Mouse (Mus musculus) forebrain, embryonic 12.5 days (tissue): ENCODE results near the gene Otulin. TPM values are rescaled to one million over a fixed set of nuclear protein-coding genes. Genes with fewer than 3 reads are reported as not detected.

Experiments used
- ATAC-seq: fragments of 200-750 bp; cut with Nextera tagmentation; 2 replicates; pipeline ENCODE4 v1.8.0; 2017; ENCODE audit warnings: moderate TSS enrichment; ENCODE audit not compliant: low FRiP score
- H3K27ac ChIP-seq: fragments of 300-500 bp; sonication (generic); 2 replicates; pipeline ENCODE4 v1.5.1; 2016; ENCODE audit warnings: mild to moderate bottlenecking
- H3K27me3 ChIP-seq: fragments of 300-500 bp; sonication (generic); 2 replicates; pipeline ENCODE4 v1.6.1; 2016; ENCODE audit warnings: mild to moderate bottlenecking
- H3K36me3 ChIP-seq: fragments of 300-500 bp; sonication (generic); replicated peaks from 2 replicates; pipeline ENCODE4 v1.6.1; 2016; ENCODE audit warnings: mild to moderate bottlenecking
- H3K4me1 ChIP-seq: fragments of 300-500 bp; sonication (generic); 2 replicates; pipeline ENCODE4 v1.6.1; 2016
- H3K4me2 ChIP-seq: fragments of 300-500 bp; sonication (generic); 2 replicates; pipeline ENCODE4 v1.6.1; 2016; ENCODE audit warnings: mild to moderate bottlenecking, moderate library complexity
- H3K4me3 ChIP-seq: fragments of 300-500 bp; sonication (generic); replicated peaks from 2 replicates; pipeline ENCODE4 v1.5.1; 2016; ENCODE audit warnings: mild to moderate bottlenecking
- H3K9ac ChIP-seq: fragments of 300-500 bp; sonication (generic); 2 replicates; pipeline ENCODE4 v1.6.1; 2016; ENCODE audit warnings: mild to moderate bottlenecking
- H3K9me3 ChIP-seq: fragments of 300-500 bp; sonication (generic); 2 replicates; pipeline ENCODE4 v1.6.1; 2016
- WGBS: fragments of 180-500 bp; shearing (Covaris S2); methylation state at CpG from one replicate; pipeline ENCODE4 v1.1.7; 2016; 5-methylcytosine and 5-hydroxymethylcytosine counted together
- microRNA-seq: library from miRNA; unstranded; fragments of <30 nt; microRNA quantifications from one replicate; pipeline ENCODE4, GENCODE M21; 2017
- polyA plus RNA-seq: library from polyadenylated mRNA; unstranded; fragments of >200 nt; fragmentation: Nextera tagmentation; extraction: Ambion mirVana; gene quantifications from 2 replicates; pipeline ENCODE4 v1.2.1, GENCODE M21; 2016

Gene Otulin
- polyA plus RNA-seq, 1 experiment from 2014 or later: 32.7 TPM

GRCm38 (mm10) chr15:27503221-27503620 lies 127.3 kb downstream of the Otulin start:
- Histone ChIP-seq H3K36me3 (no peaks in the 10 kb centered on the region), H3K4me2 (no peak overlapping the region), H3K9me3 (no peaks in the 10 kb centered on the region), H3K27me3 (no peaks in the 10 kb centered on the region), H3K4me1 (peaks cover 11% of the 10 kb centered on the region), H3K27ac (no peak overlapping the region), H3K4me3 (no peak overlapping the region), H3K9ac (no peak overlapping the region)
- 95% methylated on average over 9 of the region's 9 CpGs for WGBS
- ATAC-seq: no peak

- no peak for ATAC-seq
- H3K9me3 ChIP-seq: no peaks in the 10 kb centered on the region
- no peaks in the 10 kb centered on the region for H3K36me3 ChIP-seq
- peaks cover 15% of the 10 kb centered on the region for H3K4me1 ChIP-seq
- 88% methylated on average over 13 of the region's 13 CpGs for WGBS
- H3K27ac ChIP-seq: no peak overlapping the region
- H3K9ac ChIP-seq: no peak overlapping the region
- no peaks in the 10 kb centered on the region for H3K27me3 ChIP-seq
- no peak overlapping the region for H3K4me3 ChIP-seq
- H3K4me2 ChIP-seq: no peak overlapping the region
Observed at GRCm38 (mm10) chr15:27502338-27502737, 128.2 kb downstream of the Otulin start.

GRCm38 (mm10) chr15:27500390-27500789 lies 130.1 kb downstream of the Otulin start:
- no peak overlapping the region for H3K27ac ChIP-seq
- H3K9me3 ChIP-seq: no peaks in the 10 kb centered on the region
- H3K36me3 ChIP-seq: no peaks in the 10 kb centered on the region
- no peaks in the 10 kb centered on the region for H3K27me3 ChIP-seq
- 86% methylated on average over 15 of the region's 15 CpGs for WGBS
- no peak for ATAC-seq
- peaks cover 17% of the 10 kb centered on the region for H3K4me1 ChIP-seq
- H3K4me3 ChIP-seq: no peak overlapping the region
- H3K9ac ChIP-seq: no peak overlapping the region
- H3K4me2 ChIP-seq: no peak overlapping the region

GRCm38 (mm10) chr15:27498078-27498477 lies 132.4 kb downstream of the Otulin start:
- ATAC-seq: no peak
- no peaks in the 10 kb centered on the region for H3K27me3 ChIP-seq
- no peak overlapping the region for H3K27ac ChIP-seq
- no peak overlapping the region for H3K4me2 ChIP-seq
- 85% methylated on average over 5 of the region's 5 CpGs for WGBS
- no peak overlapping the region for H3K9ac ChIP-seq
- no peak overlapping the region for H3K4me3 ChIP-seq
- no peaks in the 10 kb centered on the region for H3K9me3 ChIP-seq
- no peaks in the 10 kb centered on the region for H3K36me3 ChIP-seq
- peaks cover 29% of the 10 kb centered on the region for H3K4me1 ChIP-seq

- no peak for ATAC-seq
- no peaks in the 10 kb centered on the region for H3K9me3 ChIP-seq
- 69% methylated on average over 7 of the region's 7 CpGs for WGBS
- H3K36me3 ChIP-seq: no peaks in the 10 kb centered on the region
- no peak overlapping the region for H3K4me3 ChIP-seq
- peaks cover 29% of the 10 kb centered on the region for H3K4me1 ChIP-seq
- H3K4me2 ChIP-seq: no peak overlapping the region
- H3K27me3 ChIP-seq: no peaks in the 10 kb centered on the region
- no peak overlapping the region for H3K27ac ChIP-seq
- no peak overlapping the region for H3K9ac ChIP-seq
Observed at GRCm38 (mm10) chr15:27497300-27497997, 133.0 kb downstream of the Otulin start.

GRCm38 (mm10) chr15:27496596-27497299 lies 133.7 kb downstream of the Otulin start:
- Histone ChIP-seq H3K27me3 (no peaks in the 10 kb centered on the region), H3K4me1 (peaks cover 29% of the 10 kb centered on the region), H3K27ac (no peak overlapping the region), H3K4me3 (no peak overlapping the region), H3K36me3 (no peaks in the 10 kb centered on the region), H3K9ac (no peak overlapping the region), H3K9me3 (no peaks in the 10 kb centered on the region), H3K4me2 (no peak overlapping the region)
- no peak for ATAC-seq
- 82% methylated on average over 11 of the region's 11 CpGs for WGBS

- Histone ChIP-seq H3K9ac (no peak overlapping the region), H3K27me3 (no peaks in the 10 kb centered on the region), H3K9me3 (no peaks in the 10 kb centered on the region), H3K4me1 (peaks cover 29% of the 10 kb centered on the region), H3K4me2 (no peak overlapping the region), H3K4me3 (no peak overlapping the region), H3K27ac (no peak overlapping the region), H3K36me3 (no peaks in the 10 kb centered on the region)
- 0 out of 2 replicates have a peak, but pooled peaks have one; percentile 17 for ATAC-seq
- WGBS: 65% methylated on average over 5 of the region's 5 CpGs
Observed at GRCm38 (mm10) chr15:27495981-27496401, 134.5 kb downstream of the Otulin start.

- H3K27ac ChIP-seq: no peak overlapping the region
- no peak overlapping the region for H3K4me3 ChIP-seq
- no peak for ATAC-seq
- no peak overlapping the region for H3K9ac ChIP-seq
- peaks cover 35% of the 10 kb centered on the region for H3K4me1 ChIP-seq
- H3K9me3 ChIP-seq: no peaks in the 10 kb centered on the region
- 50% methylated on average over 10 of the region's 10 CpGs for WGBS
- no peak overlapping the region for H3K4me2 ChIP-seq
- no peaks in the 10 kb centered on the region for H3K27me3 ChIP-seq
- H3K36me3 ChIP-seq: no peaks in the 10 kb centered on the region
Observed at GRCm38 (mm10) chr15:27493516-27493915, 137.0 kb downstream of the Otulin start.

GRCm38 (mm10) chr15:27492734-27493133 lies 137.8 kb downstream of the Otulin start:
- Histone ChIP-seq H3K4me1 (peaks cover 42% of the 10 kb centered on the region), H3K9ac (no peak overlapping the region), H3K36me3 (no peaks in the 10 kb centered on the region), H3K9me3 (no peaks in the 10 kb centered on the region), H3K27ac (no peak overlapping the region), H3K27me3 (no peaks in the 10 kb centered on the region), H3K4me2 (no peak overlapping the region), H3K4me3 (no peak overlapping the region)
- 58% methylated on average over 1 of the region's 1 CpGs for WGBS
- ATAC-seq: no peak

Small RNA genes within 50 kb of the gene (microRNA-seq; reads per million reads assigned to microRNA genes)
- gene Mir7117: not detected

Other genes with a start within 250 kb of the Otulin start
- gene Ank, start 164.0 kb downstream of the Otulin start, polyA plus RNA-seq: 9.0 and 10.3 TPM in 2 replicates
- 5.8 and 6.5 TPM in 2 replicates for gene Otulinl, start 50.9 kb upstream of the Otulin start, polyA plus RNA-seq